Mouse (Mus musculus) CD4-positive, CD25-positive, alpha-beta regulatory T cell (primary cell): ENCODE data around the gene H2al1i. TPM values are rescaled to one million over a fixed set of nuclear protein-coding genes. Genes with fewer than 3 reads are reported as not detected.

Experiments used
- polyA plus RNA-seq: library from polyadenylated mRNA; unstranded; fragments of 100-300 nt; shearing (Covaris generic); gene quantifications from one replicate; pipeline ENCODE4 v1.2.1, GENCODE M21; 2017

H2al1i gene
- polyA plus RNA-seq: not detected

GRCm38 (mm10) chrX:11324359-11324758, at the start of gene H2al1i:
TSS of gene H2al1i (plus strand) at chrX:11324659.

GRCm38 (mm10) chrX:11298957-11299356, 25.5 kb upstream of the H2al1i start, which contains the start of gene H2al1a:
TSS of gene H2al1a (plus strand) at chrX:11299257.

DNA sequence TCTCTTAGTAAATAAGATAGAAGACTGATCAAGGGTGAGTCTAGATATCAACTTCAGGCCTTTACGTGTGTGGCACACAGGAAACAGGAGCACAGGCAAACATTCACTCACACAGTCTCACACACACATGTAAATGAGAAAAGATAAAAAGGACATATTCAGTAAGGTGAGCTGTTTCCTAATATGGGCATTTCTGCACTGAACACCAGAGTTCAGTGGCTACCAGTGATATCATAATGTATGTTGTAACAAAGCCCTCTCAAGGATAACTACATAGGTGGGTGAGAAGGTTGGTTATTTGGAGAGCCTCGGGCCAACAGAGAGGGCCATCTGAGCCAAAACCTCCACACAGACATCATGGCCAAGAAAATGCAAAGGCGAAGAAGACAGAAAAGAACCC, 22.3 kb upstream of the H2al1i start, which contains the start of gene H2al1b:
Gene H2al1b, plus strand, starts transcription at position 301 of the 400 bp plus-strand sequence.

GRCm38 (mm10) chrX:11305355-11305754, 19.1 kb upstream of the H2al1i start, which contains the start of gene H2al1c:
TSS of gene H2al1c (plus strand) at chrX:11305655.

GRCm38 (mm10) chrX:11308524-11308923, 15.9 kb upstream of the H2al1i start, which contains the start of gene H2al1d:
TSS of gene H2al1d (plus strand) at chrX:11308824.

DNA sequence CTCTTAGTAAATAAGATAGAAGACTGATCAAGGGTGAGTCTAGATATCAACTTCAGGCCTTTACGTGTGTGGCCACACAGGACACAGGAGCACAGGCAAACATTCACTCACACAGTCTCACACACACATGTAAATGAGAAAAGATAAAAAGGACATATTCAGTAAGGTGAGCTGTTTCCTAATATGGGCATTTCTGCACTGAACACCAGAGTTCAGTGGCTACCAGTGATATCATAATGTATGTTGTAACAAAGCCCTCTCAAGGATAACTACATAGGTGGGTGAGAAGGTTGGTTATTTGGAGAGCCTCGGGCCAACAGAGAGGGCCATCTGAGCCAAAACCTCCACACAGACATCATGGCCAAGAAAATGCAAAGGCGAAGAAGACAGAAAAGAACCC, 12.8 kb upstream of the H2al1i start, which contains the start of gene H2al1e:
Gene H2al1e, plus strand, starts transcription at position 301 of the 400 bp plus-strand sequence.

DNA sequence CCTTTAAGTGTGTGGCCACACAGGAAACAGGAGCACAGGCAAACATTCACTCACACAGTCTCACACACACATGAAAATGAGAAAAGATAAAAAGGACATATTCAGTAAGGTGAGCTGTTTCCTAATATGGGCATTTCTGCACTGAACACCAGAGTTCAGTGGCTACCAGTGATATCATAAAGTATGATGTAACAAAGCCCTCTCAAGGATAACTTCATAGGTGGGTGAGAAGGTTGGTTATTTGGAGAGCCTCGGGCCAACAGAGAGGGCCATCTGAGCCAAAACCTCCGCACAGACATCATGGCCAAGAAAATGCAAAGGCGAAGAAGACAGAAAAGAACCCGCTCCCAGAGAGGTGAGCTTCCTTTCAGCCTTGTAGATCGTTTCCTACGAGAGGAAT, 9.6 kb upstream of the H2al1i start, which contains the start of gene H2al1f:
Gene H2al1f, plus strand, starts transcription at position 301 of the 400 bp plus-strand sequence.

GRCm38 (mm10) chrX:11317956-11318355, 6.5 kb upstream of the H2al1i start, which contains the start of gene H2al1g:
TSS of gene H2al1g (plus strand) at chrX:11318256.

GRCm38 (mm10) chrX:11321192-11321591, 3.3 kb upstream of the H2al1i start, which contains the start of gene H2al1h:
TSS of gene H2al1h (plus strand) at chrX:11321492.

GRCm38 (mm10) chrX:11327522-11327921, 3.1 kb downstream of the H2al1i start, which contains the start of gene H2al1j:
TSS of gene H2al1j (plus strand) at chrX:11327822.

Other genes with a start within 250 kb of the H2al1i start
- gene H2al1a, start 25.4 kb upstream of the H2al1i start, polyA plus RNA-seq: not detected
- not detected for gene H2al1b, start 22.2 kb upstream of the H2al1i start, polyA plus RNA-seq
- not detected for gene H2al1c, start 19.0 kb upstream of the H2al1i start, polyA plus RNA-seq
- gene H2al1d, start 15.8 kb upstream of the H2al1i start, polyA plus RNA-seq: not detected
- not detected for gene H2al1e, start 12.7 kb upstream of the H2al1i start, polyA plus RNA-seq
- not detected for gene H2al1f, start 9.5 kb upstream of the H2al1i start, polyA plus RNA-seq
- gene H2al1g, start 6.4 kb upstream of the H2al1i start, polyA plus RNA-seq: not detected
- gene H2al1h, start 3.2 kb upstream of the H2al1i start, polyA plus RNA-seq: not detected
- gene H2al1j, start 3.2 kb downstream of the H2al1i start, polyA plus RNA-seq: not detected